Mouse (Mus musculus) natural killer cell, adult 2 months (primary cell): ENCODE data around the gene Bnc1.
A peak's percentile ranks its signal among the peaks of the same experiment; 100 is the strongest.

Experiments used
- DNase-seq, 2 experiments: peaks; one replicate each; pipeline ENCODE4 v3.0.0; 2022; ENCODE audit warnings: low spot score in 2 of 2

The Bnc1 gene

GRCm38 (mm10) chr7:81992131-81993061 lies at the start of gene Bnc1:
Gene Bnc1, minus strand, starts transcription at chr7:81992292.
- no peak for DNase-seq

GRCm38 (mm10) chr7:82033347-82033746 lies 41.3 kb upstream of the Bnc1 start:
- no peak for DNase-seq

GRCm38 (mm10) chr7:82029666-82030065 lies 37.6 kb upstream of the Bnc1 start:
- DNase-seq: peak in 1 of 2 experiments; percentile 58

GRCm38 (mm10) chr7:82025802-82026201 lies 33.7 kb upstream of the Bnc1 start:
- DNase-seq: no peak

DNA sequence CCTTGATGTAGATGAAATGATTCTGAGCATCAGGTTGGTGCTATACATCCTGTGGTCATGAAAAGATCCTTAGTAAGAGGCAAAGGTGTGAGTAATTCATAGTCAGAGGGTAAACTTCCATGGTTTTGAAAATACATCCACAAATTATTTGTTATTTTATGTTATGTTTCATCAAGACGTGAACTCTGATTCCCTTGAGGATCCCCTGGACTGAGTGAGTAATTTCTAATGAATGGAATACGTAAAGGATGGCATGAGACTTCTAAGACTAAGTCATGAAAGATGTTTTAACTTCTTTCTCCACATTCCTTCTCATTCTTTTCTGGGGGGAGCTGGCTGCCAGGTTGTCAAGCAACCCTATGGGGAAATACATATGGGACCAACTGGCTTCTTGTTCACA lies 31.6 kb upstream of the Bnc1 start:
- DNase-seq: no peak

GRCm38 (mm10) chr7:82022404-82022803 lies 30.3 kb upstream of the Bnc1 start:
- DNase-seq: no peak

- no peak for DNase-seq
Observed at GRCm38 (mm10) chr7:82018031-82018430, 25.9 kb upstream of the Bnc1 start.

GRCm38 (mm10) chr7:82016751-82017710 lies 24.9 kb upstream of the Bnc1 start:
- DNase-seq: peak in 1 of 2 experiments; percentile 7

DNA sequence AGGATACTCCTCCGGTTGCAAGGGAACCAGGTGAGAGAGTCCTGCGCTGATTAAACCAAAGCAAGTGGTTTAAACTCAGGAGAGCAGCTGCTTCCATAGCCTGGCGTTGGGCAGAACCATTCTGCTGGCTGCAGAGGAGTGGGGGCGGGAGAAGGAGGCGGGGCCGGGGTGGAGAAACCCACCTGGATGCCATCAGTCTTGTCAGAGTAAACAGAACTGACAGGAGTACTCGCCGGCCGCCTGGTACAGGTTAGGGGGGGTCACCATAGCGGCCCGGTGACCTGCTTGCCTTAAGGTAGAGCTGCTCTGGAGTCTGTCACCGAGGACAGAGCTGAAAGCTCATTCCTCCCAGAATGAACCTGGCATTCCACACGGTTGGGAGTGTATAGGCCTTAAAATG lies 20.4 kb upstream of the Bnc1 start:
- DNase-seq: no peak

DNA sequence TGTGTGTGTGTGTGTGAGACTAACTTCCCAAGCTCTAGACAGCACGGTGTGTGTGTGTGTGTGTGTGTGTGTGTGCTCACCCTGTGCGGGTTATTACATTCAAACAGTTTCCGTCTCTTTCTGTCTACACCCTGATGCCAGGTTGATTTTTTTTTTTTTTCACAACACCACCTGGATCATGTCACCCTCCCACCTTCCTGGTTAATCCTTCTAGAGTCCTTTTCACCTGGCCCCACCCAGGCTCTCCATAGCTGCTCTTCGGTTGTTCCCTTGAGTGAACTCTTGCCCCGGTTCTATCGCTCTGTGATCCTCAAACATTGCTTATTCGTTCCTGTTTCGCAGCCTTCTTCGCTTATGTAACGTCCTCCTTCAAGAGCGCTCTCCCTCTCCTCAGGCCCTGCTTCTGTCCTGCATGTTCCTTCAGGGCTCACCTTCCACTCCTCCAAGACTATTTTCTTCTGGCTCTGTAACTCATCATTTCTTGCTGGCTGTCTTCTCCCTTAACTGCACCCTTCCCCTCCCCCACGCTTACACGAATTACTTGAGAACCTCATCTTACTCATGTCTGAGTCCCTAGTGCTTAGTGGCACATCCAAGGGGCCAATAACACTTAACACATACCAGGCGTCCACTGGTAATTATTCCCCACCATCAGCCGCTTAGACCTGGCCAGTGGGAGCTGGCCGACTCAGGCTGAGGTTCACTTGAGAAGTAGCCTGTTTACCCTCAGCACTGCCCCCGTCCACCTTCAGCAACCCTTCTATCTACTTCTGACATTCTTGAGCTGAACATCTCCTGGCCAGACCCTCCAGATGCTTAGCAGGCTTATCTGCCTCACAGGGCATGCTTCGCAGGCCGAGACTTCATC lies 19.7 kb upstream of the Bnc1 start:
- no peak for DNase-seq

DNA sequence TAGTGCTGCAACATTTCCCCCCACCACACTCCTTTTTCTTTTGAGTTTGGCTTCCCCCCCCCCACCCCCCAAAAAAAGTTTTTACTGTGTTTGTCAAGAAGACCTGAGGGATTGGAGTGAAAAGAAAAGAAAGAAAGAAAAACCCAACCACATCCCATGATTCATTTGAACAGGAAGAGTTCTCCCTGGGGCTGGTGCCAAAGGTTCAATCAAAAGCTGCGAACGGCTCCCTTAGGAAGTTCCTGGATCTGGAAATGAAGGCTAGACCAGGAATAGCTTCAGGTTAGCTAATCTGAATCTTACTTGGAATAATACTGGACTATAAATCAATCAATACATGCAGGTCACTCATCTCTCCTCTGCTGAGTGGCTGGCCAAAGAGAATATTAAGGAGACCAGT lies 15.1 kb upstream of the Bnc1 start:
- DNase-seq: no peak

- no peak for DNase-seq
Observed at GRCm38 (mm10) chr7:82004228-82004627, 12.1 kb upstream of the Bnc1 start.

DNA sequence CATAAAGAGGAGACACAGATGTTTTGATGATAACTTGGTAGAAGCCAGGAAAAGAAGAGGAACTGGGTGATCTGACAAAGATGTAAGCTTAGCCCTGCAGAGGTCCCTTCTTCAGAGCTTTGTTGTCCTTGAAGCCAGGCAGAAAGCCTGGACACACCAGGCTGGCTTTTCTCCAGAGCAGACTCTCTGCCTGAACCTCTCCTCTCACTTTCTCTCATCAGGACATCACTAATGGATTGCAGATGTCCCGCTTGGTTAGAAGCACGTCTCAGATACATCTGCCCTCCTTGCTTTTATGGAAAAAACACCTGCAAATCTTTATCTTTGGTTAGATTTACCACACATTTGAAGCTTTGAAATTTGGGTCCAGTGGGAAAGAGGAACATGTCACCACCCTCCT lies 7.7 kb upstream of the Bnc1 start:
- DNase-seq: no peak

DNA sequence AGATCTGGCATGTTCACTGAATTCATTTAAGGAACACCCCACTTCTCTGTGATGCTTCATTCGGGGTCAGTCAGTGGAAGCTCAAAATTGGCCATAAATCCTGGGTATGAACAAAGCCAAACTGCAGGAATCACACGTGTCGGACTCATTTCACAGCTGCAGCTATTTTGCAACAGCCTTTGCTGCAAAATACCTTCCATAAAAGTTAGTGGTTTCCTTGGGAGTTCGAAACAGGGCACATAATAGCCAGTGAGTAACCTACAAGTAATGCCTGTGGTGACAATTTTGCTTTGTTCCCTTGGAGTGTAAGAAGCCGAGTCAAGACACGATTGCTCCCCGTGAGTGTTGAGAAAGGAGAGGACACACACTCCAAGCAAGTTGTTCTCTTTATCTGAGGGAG lies 7.3 kb upstream of the Bnc1 start:
- DNase-seq: no peak

GRCm38 (mm10) chr7:81995975-81996374 lies 3.9 kb upstream of the Bnc1 start:
- DNase-seq: no peak

GRCm38 (mm10) chr7:81995126-81995525 lies 3.0 kb upstream of the Bnc1 start:
- no peak for DNase-seq

GRCm38 (mm10) chr7:81993140-81993539 lies 1.0 kb upstream of the Bnc1 start:
- DNase-seq: no peak

GRCm38 (mm10) chr7:81991611-81992061 lies 456 bp downstream of the Bnc1 start:
- DNase-seq: no peak

DNA sequence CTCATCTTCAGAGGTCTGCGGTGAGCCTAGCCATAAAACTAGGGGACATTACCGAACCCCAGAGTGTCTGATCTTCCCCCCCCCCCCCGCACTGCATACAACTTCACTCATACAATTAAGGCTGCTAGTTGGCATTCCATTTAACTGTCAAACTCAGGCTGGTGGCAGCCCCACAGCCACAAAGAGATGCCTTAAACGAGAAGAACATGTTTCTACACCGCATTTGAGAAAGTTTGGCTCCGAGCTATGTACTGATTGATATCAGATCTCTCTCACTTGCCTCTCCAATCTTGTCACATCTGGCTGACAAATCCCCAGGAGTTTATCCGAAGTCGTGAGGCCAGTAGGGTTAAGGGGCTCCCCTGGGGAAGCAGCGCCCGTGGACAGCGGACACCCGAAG lies 976 bp downstream of the Bnc1 start:
- DNase-seq: no peak

DNA sequence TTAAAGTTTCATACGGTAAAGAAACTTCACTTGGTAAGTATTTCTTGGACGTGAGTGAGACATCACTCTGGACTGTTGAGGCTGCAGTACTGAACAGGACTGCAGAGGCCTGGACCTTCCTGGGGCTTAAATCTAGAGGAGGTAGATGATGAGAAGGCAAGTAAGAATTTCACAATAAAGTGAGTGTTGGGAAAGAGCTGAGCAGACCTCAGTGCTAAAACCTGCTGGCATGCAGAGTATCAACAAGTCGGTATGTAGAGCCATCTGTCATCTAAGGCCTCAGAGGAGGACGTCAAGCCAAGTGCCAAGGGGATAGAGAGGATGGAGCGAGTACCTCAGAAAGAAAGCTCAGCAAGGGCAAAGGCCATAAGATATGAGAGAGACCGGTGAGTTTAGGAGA lies 8.4 kb downstream of the Bnc1 start:
- DNase-seq: no peak

DNA sequence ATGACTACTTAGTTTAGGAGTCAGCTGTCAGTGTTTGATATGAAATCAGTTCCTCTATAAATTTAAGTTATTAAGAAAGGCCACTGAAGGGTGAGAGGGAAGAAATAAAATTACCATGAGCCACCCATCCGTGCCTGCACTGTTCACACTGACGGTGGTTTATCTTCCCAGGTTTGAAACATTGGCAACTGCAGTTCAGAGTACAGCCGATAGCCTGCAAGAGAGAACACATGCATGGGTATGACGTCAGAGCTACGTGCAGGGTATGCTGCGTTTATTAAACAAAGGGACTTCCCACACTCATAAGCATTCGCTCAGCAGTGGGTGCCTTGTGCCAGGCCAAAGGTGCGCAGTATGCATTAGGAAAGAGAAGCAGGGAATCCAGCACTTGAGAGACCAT lies 13.8 kb downstream of the Bnc1 start:
- no peak for DNase-seq
